Mouse (Mus musculus) stomach, embryonic 16.5 days (tissue): ENCODE data around the gene Meis3. TPM values are rescaled to one million over a fixed set of nuclear protein-coding genes. Genes with fewer than 3 reads are reported as not detected.

ENCODE experiments used
- ATAC-seq: fragments of 200-750 bp; cut with Nextera tagmentation; 2 replicates; pipeline ENCODE4 v1.8.0; 2017; ENCODE audit warnings: moderate number of reproducible peaks, moderate TSS enrichment; ENCODE audit not compliant: insufficient read depth, low FRiP score
- H3K27ac ChIP-seq: fragments of 300-500 bp; sonication (generic); 2 replicates; pipeline ENCODE4 v1.5.1; 2014; ENCODE audit warnings: low read length
- H3K27me3 ChIP-seq: fragments of 300-500 bp; sonication (generic); 2 replicates; pipeline ENCODE4 v1.6.1; 2014; ENCODE audit warnings: low read length, control low read depth, mixed read lengths; ENCODE audit not compliant: control insufficient read depth, insufficient read depth
- H3K36me3 ChIP-seq: fragments of 300-500 bp; sonication (generic); 2 replicates; pipeline ENCODE4 v1.6.1; 2014; ENCODE audit warnings: low read length; ENCODE audit not compliant: control insufficient read depth, insufficient read depth
- H3K4me1 ChIP-seq: fragments of 300-500 bp; sonication (generic); 2 replicates; pipeline ENCODE4 v1.6.1; 2014; ENCODE audit warnings: low read length, control low read depth, mixed read lengths; ENCODE audit not compliant: control insufficient read depth, insufficient read depth
- H3K4me2 ChIP-seq: fragments of 300-500 bp; sonication (generic); 2 replicates; pipeline ENCODE4 v1.6.1; 2014; ENCODE audit warnings: low read depth, low read length, mixed read lengths
- H3K4me3 ChIP-seq: fragments of 300-500 bp; sonication (generic); replicated peaks from 2 replicates; pipeline ENCODE4 v1.5.1; 2014; ENCODE audit warnings: mild to moderate bottlenecking, low read length
- H3K9ac ChIP-seq: fragments of 300-500 bp; sonication (generic); 2 replicates; pipeline ENCODE4 v1.6.1; 2014; ENCODE audit warnings: low read length
- H3K9me3 ChIP-seq: fragments of 300-500 bp; sonication (generic); replicated peaks from 2 replicates; pipeline ENCODE4 v1.6.1; 2016; ENCODE audit warnings: low read length, control low read depth; ENCODE audit not compliant: control insufficient read depth
- WGBS: fragments of 180-500 bp; shearing (Covaris S2); extraction: QIAGEN DNeasy Blood & Tissue Kit; methylation state at CpG from one replicate; pipeline ENCODE4 v1.1.7; 2014; 5-methylcytosine and 5-hydroxymethylcytosine counted together
- polyA plus RNA-seq: library from polyadenylated mRNA; unstranded; fragments of >200 nt; fragmentation: Nextera tagmentation; extraction: Ambion mirVana; gene quantifications from 2 replicates; pipeline ENCODE4 v1.2.1, GENCODE M21; 2015

The Meis3 gene
- polyA plus RNA-seq, 1 experiment from 2014 or later: 22.1 TPM

- Histone ChIP-seq H3K27me3 (no peaks in the 10 kb centered on the region), H3K4me1 (0 out of 2 replicates have a peak, but pooled peaks cover 5% of the 10 kb centered on the region), H3K9ac (no peak overlapping the region), H3K27ac (no peak overlapping the region), H3K9me3 (no peaks in the 10 kb centered on the region), H3K36me3 (peaks cover 4% of the 10 kb centered on the region), H3K4me2 (no peak overlapping the region), H3K4me3 (no peak overlapping the region)
- ATAC-seq: no peak
- 80% methylated on average over 6 of the region's 6 CpGs for WGBS
These were observed 38.3 kb downstream of the Meis3 start for GRCm38 (mm10) chr7:16213196-16213595.

- no peaks in the 10 kb centered on the region for H3K27me3 ChIP-seq
- no peak overlapping the region for H3K4me2 ChIP-seq
- peaks cover 4% of the 10 kb centered on the region for H3K36me3 ChIP-seq
- H3K9ac ChIP-seq: no peak overlapping the region
- 94% methylated on average over 9 of the region's 9 CpGs for WGBS
- ATAC-seq: no peak
- no peak overlapping the region for H3K4me3 ChIP-seq
- H3K27ac ChIP-seq: no peak overlapping the region
- no peaks in the 10 kb centered on the region for H3K9me3 ChIP-seq
- H3K4me1 ChIP-seq: 0 out of 2 replicates have a peak, but pooled peaks cover under 1% of the 10 kb centered on the region
These were observed 39.1 kb downstream of the Meis3 start for GRCm38 (mm10) chr7:16213986-16214385.

GRCm38 (mm10) chr7:16221582-16222272 lies 46.8 kb downstream of the Meis3 start, which contains the start of gene Dhx34:
TSS of gene Dhx34 (minus strand) at chr7:16222037.
- ATAC-seq: peak; percentile 95
- Histone ChIP-seq H3K27ac (peak within 1 kb of the TSS; percentile 83), H3K4me1 (no peaks in the 10 kb centered on the region), H3K9ac (peak within 1 kb of the TSS; percentile 91), H3K4me3 (peak within 1 kb of the TSS; percentile 75), H3K36me3 (no peaks in the 10 kb centered on the region; the same call in 1 of the 2 replicates), H3K4me2 (peak within 1 kb of the TSS; percentile 63), H3K9me3 (no peaks in the 10 kb centered on the region), H3K27me3 (no peaks in the 10 kb centered on the region; the same call in 1 of the 2 replicates)
- WGBS: 1% methylated on average over 34 of the region's 34 CpGs

- H3K4me2 ChIP-seq: no peak overlapping the region
- no peaks in the 10 kb centered on the region for H3K36me3 ChIP-seq
- 31% methylated on average over 5 of the region's 5 CpGs for WGBS
- ATAC-seq: no peak
- H3K4me3 ChIP-seq: no peak overlapping the region
- H3K27me3 ChIP-seq: no peaks in the 10 kb centered on the region; the same call in 1 of the 2 replicates
- no peaks in the 10 kb centered on the region for H3K4me1 ChIP-seq
- H3K9me3 ChIP-seq: no peaks in the 10 kb centered on the region
- 0 out of 2 replicates have a peak overlapping the region, but pooled peaks have one; percentile 11 for H3K27ac ChIP-seq
- H3K9ac ChIP-seq: no peak overlapping the region
These were observed 55.0 kb downstream of the Meis3 start for GRCm38 (mm10) chr7:16229869-16230268.

Other genes with a start within 250 kb of the Meis3 start
- gene Nop53, start 229.0 kb upstream of the Meis3 start, polyA plus RNA-seq: 162 and 168 TPM in 2 replicates
- gene Ehd2, start 207.5 kb upstream of the Meis3 start, polyA plus RNA-seq: 65.8 and 76.3 TPM in 2 replicates
- 3.9 and 4.5 TPM in 2 replicates for gene Bicra, start 127.2 kb upstream of the Meis3 start, polyA plus RNA-seq
- gene Zfp541, start 113.3 kb upstream of the Meis3 start, polyA plus RNA-seq: 0.05 and 0.10 TPM in 2 replicates
- gene Napa, start 76.6 kb upstream of the Meis3 start, polyA plus RNA-seq: 206 and 230 TPM in 2 replicates
- gene Kptn, start 55.2 kb upstream of the Meis3 start, polyA plus RNA-seq: 26.7 and 27.2 TPM in 2 replicates
- gene Slc8a2, start 45.3 kb upstream of the Meis3 start, polyA plus RNA-seq: 0.25 TPM in 2 replicates
- gene Dhx34, start 46.9 kb downstream of the Meis3 start, polyA plus RNA-seq: 34.3 and 36.6 TPM in 2 replicates
- gene C5ar2, start 69.1 kb downstream of the Meis3 start, polyA plus RNA-seq: 0.21 and 0.30 TPM in 2 replicates
- 4.6 and 4.8 TPM in 2 replicates for gene C5ar1, start 84.5 kb downstream of the Meis3 start, polyA plus RNA-seq
- 11.8 and 12.8 TPM in 2 replicates for gene Inafm1, start 98.5 kb downstream of the Meis3 start, polyA plus RNA-seq
- gene Ccdc9, start 111.7 kb downstream of the Meis3 start, polyA plus RNA-seq: 16.7 and 18.8 TPM in 2 replicates
- gene Bbc3, start 133.3 kb downstream of the Meis3 start, polyA plus RNA-seq: 3.7 and 4.1 TPM in 2 replicates
- 256 and 262 TPM in 2 replicates for gene Sae1, start 212.7 kb downstream of the Meis3 start, polyA plus RNA-seq
- 9.7 and 10.4 TPM in 2 replicates for gene Zc3h4, start 225.8 kb downstream of the Meis3 start, polyA plus RNA-seq